Mouse (Mus musculus): ENCODE measurements around the gene Commd7.

DNA sequence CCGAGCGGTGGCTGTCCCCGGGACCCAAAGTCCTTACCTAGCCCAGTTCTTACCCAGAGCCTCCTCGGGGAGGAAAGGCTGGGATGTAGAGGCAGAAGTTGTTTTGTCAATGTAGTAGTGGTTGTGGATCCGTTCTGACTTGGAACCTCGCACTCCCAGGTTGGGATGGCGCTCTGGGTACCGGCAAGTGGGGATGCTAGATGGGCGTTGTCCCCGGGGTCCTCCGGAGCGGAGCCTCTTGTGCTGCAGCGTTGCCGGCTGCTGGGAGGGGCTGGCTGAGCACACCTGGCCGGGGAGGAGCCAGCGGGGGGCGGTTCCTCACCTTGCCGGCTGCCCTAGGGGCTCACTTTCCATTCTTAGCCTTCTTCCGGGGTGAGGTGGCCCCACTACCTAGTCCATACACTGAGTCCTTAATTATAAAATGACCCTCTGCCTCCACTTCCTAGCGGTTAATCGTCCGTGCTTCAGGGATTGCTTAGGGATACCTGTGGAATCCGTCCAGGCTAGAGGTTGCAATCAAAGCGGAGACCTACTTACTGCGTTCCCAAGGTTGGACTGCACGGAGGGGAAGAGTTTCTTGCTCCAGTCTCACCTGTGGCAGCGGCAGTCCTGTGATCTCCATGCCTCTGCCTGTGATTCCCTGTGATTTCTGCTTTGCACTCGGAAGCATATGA, 17.6 kb upstream of the Commd7 start:
- TF ChIP-seq CTCF (IDR thresholded peaks at IDR 0.05; ENCODE audit: low read depth, low read length) (no peak), POLR2AphosphoS5 (IDR thresholded peaks at IDR 0.05; ENCODE audit: insufficient replicate concordance, low read depth, low read length) (no peak)

All from G1E (cell line).